Mouse (Mus musculus): ENCODE results near the gene Igsf3. TPM values are rescaled to one million over a fixed set of nuclear protein-coding genes. Genes with fewer than 3 reads are reported as not detected.
A peak's percentile ranks its signal among the peaks of the same experiment; 100 is the strongest.

Gene Igsf3
- total and polyA plus RNA-seq, 3 experiments = 0.54 to 1.0 (median 0.59) TPM

- Histone ChIP-seq H3K9me3 (replicated peaks; ENCODE audit: low read length) (no peaks in the 10 kb centered on the region), H3K36me3 (replicated peaks in 1 of 2; ENCODE audit: control insufficient read depth in 1 of 2, insufficient read depth in 1 of 2, low read length in 1 of 2) (no peaks in the 10 kb centered on the region), H3K4me1 (ENCODE audit: control insufficient read depth in 1 of 2, insufficient read depth in 2 of 2) (peaks cover 0 to 5% of the 10 kb centered on the region in 2 experiments; a peak in 2 of 4 replicates), H3K79me2 (replicated peaks; ENCODE audit: control insufficient read depth, extremely low read depth, insufficient read depth, poor library complexity, severe bottlenecking) (no peaks in the 10 kb centered on the region), H3K4me3 (replicated peaks in 1 of 3; ENCODE audit: low read depth in 2 of 3, low read length in 2 of 3, poor library complexity in 1 of 3) (no peak overlapping the region), H3K9ac (ENCODE audit: insufficient read depth, low read depth) (no peak overlapping the region), H3K4me2 (ENCODE audit: insufficient read depth, low read depth, poor library complexity, severe bottlenecking) (no peak overlapping the region), H3K27ac (ENCODE audit: insufficient read depth, low read depth) (no peak overlapping the region), H3K27me3 (replicated peaks) (peaks cover 4% of the 10 kb centered on the region)
- dilution Hi-C loops (cut with MboI; ENCODE audit: extremely low pct_ligation_motif_present, extremely low pct_unique_long_range_greater_than_20kb, low sequenced_read_pairs) = no loop called here
- peak; percentile 89 for DNase-seq (ENCODE audit: extremely low read depth)
- TF ChIP-seq UBTF (IDR thresholded peaks at IDR 0.05; ENCODE audit: low read depth, low read length) = no peak
- peak; percentile 84 for TF ChIP-seq ZC3H11A (IDR thresholded peaks at IDR 0.05; ENCODE audit: low read depth, low read length)
- TF ChIP-seq CTCF (conservative IDR thresholded peaks at IDR 0.05 in 1 of 2, IDR thresholded peaks at IDR 0.05 in 1 of 2; ENCODE audit: low read depth in 2 of 2, low read length in 2 of 2) = peak; percentile 95 to 98
- TF ChIP-seq TBP (conservative IDR thresholded peaks at IDR 0.05; ENCODE audit: low read depth, low read length) = no peak
- TF ChIP-seq POLR2A (IDR thresholded peaks at IDR 0.05; ENCODE audit: low read depth, low read length) = no peak
- TF ChIP-seq RAD21 (IDR thresholded peaks at IDR 0.05; ENCODE audit: low read depth, low read length) = peak; percentile 99
- TF ChIP-seq MEF2A (IDR thresholded peaks at IDR 0.05; ENCODE audit: borderline replicate concordance, low read depth, low read length) = 0 out of 2 replicates have a peak, but pooled peaks have one; percentile 21
- TF ChIP-seq SMC3 (IDR thresholded peaks at IDR 0.05; ENCODE audit: low read depth, low read length) = peak; percentile 96
- TF ChIP-seq USF1 (IDR thresholded peaks at IDR 0.05; ENCODE audit: low read depth, low read length) = peak; percentile 41; the same call in 1 of the 2 replicates
- in situ Hi-C loops (cut with MboI; ENCODE audit: low pct_ligation_motif_present, low pct_unique_long_range_greater_than_20kb, low sequenced_read_pairs) = no loop called here
Measured at GRCm38 (mm10) chr3:101493937-101494459, 117.1 kb downstream of the Igsf3 start.

- Histone ChIP-seq H3K36me3 (replicated peaks in 1 of 2; ENCODE audit: control insufficient read depth in 1 of 2, insufficient read depth in 1 of 2, low read length in 1 of 2) (no peaks in the 10 kb centered on the region), H3K4me1 (ENCODE audit: control insufficient read depth in 1 of 2, insufficient read depth in 2 of 2) (peaks cover 0 to 5% of the 10 kb centered on the region in 2 experiments; a peak in 2 of 4 replicates), H3K79me2 (replicated peaks; ENCODE audit: control insufficient read depth, extremely low read depth, insufficient read depth, poor library complexity, severe bottlenecking) (no peaks in the 10 kb centered on the region), H3K27me3 (replicated peaks) (no peaks in the 10 kb centered on the region), H3K4me2 (ENCODE audit: insufficient read depth, low read depth, poor library complexity, severe bottlenecking) (no peak overlapping the region), H3K9ac (ENCODE audit: insufficient read depth, low read depth) (no peak overlapping the region), H3K4me3 (replicated peaks in 1 of 3; ENCODE audit: low read depth in 2 of 3, low read length in 2 of 3, poor library complexity in 1 of 3) (no peak overlapping the region), H3K9me3 (replicated peaks; ENCODE audit: low read length) (no peaks in the 10 kb centered on the region), H3K27ac (ENCODE audit: insufficient read depth, low read depth) (no peak overlapping the region)
- TF ChIP-seq PAX5 (IDR thresholded peaks at IDR 0.05; ENCODE audit: low read length) (no peak), SMC3 (IDR thresholded peaks at IDR 0.05; ENCODE audit: low read depth, low read length) (no peak), EP300 (IDR thresholded peaks at IDR 0.05; ENCODE audit: low read length) (no peak), CTCF (conservative IDR thresholded peaks at IDR 0.05 in 1 of 2, IDR thresholded peaks at IDR 0.05 in 1 of 2; ENCODE audit: low read depth in 2 of 2, low read length in 2 of 2) (no peak), MEF2A (IDR thresholded peaks at IDR 0.05; ENCODE audit: borderline replicate concordance, low read depth, low read length) (no peak), E2F4 (IDR thresholded peaks at IDR 0.05; ENCODE audit: insufficient replicate concordance, low read depth, low read length) (no peak), CHD1 (IDR thresholded peaks at IDR 0.05; ENCODE audit: low read depth, low read length) (no peak), UBTF (IDR thresholded peaks at IDR 0.05; ENCODE audit: low read depth, low read length) (no peak), GABPA (IDR thresholded peaks at IDR 0.05; ENCODE audit: insufficient replicate concordance, low read depth, low read length) (no peak), SIN3A (IDR thresholded peaks at IDR 0.05; ENCODE audit: low read length) (no peak), MAZ (IDR thresholded peaks at IDR 0.05; ENCODE audit: low read depth, low read length) (no peak), KAT2A (IDR thresholded peaks at IDR 0.05; ENCODE audit: insufficient replicate concordance, low read length) (no peak), USF1 (IDR thresholded peaks at IDR 0.05; ENCODE audit: low read depth, low read length) (no peak), JUND (conservative IDR thresholded peaks at IDR 0.05; ENCODE audit: low read depth, low read length) (no peak), BHLHE40 (IDR thresholded peaks at IDR 0.05; ENCODE audit: low read depth, low read length) (no peak), MAX (IDR thresholded peaks at IDR 0.05; ENCODE audit: low read length) (no peak), NRF1 (IDR thresholded peaks at IDR 0.05; ENCODE audit: low read depth, low read length) (no peak), MYC (IDR thresholded peaks at IDR 0.05; ENCODE audit: low read depth, low read length) (no peak), ZKSCAN1 (IDR thresholded peaks at IDR 0.05; ENCODE audit: borderline replicate concordance, low read depth, low read length) (no peak)
- dilution Hi-C loops (cut with MboI; ENCODE audit: extremely low pct_ligation_motif_present, extremely low pct_unique_long_range_greater_than_20kb, low sequenced_read_pairs) (no loop called here), in situ Hi-C loops (cut with MboI; ENCODE audit: low pct_ligation_motif_present, low pct_unique_long_range_greater_than_20kb, low sequenced_read_pairs) (no loop called here)
- DNase-seq (ENCODE audit: extremely low read depth) = no peak
Measured at GRCm38 (mm10) chr3:101497432-101498030, 120.6 kb downstream of the Igsf3 start.
